Comparison of ENCODE assay signal across 8 mouse cellular contexts in the genomic region with DNA sequence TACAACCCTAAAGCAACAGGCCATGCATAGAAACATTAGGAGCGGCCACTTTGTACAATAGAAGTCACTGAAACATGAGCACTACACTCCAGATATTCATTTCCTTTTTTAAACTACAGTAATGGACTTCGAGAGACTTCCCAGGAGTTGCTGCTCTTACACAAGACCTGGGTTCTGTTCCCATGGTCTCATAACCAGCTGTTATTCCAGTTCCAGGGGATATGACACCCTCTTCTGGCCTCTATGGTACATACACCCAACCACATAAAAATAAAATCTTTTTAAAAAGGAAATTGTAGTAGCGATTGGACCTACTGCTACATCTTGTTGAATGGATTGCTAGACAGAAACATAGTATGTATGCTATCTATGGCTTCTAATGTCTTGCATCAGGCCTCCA. TPM values are rescaled to one million over a fixed set of nuclear protein-coding genes. Genes with fewer than 3 reads are reported as not detected.
DNase-seq lines count a peak whose midpoint lies in the region; ATAC-seq lines count a peak whose summit lies in the region.

No protein-coding gene starts in this region.

- H3K4me3 ChIP-seq in erythroblast, embryonic 14.5 days (replicated peaks) = peak overlapping the region; percentile 95
- H3K4me3 ChIP-seq in forebrain, embryonic 10.5 days = peak overlapping the region; percentile 100
- H3K4me3 ChIP-seq in liver, embryonic 12.5 days = no peak overlapping the region

- peaks cover 35% of the 10 kb centered on the region for H3K4me1 ChIP-seq in erythroblast, embryonic 14.5 days (ENCODE audit: control insufficient read depth)
- H3K4me1 ChIP-seq in forebrain, embryonic 10.5 days = peaks cover 24% of the 10 kb centered on the region
- peaks cover 20% of the 10 kb centered on the region for H3K4me1 ChIP-seq in liver, embryonic 12.5 days

- peak overlapping the region; percentile 100 for H3K27ac ChIP-seq in forebrain, embryonic 10.5 days
- no peak overlapping the region for H3K27ac ChIP-seq in liver, embryonic 12.5 days

- H3K27me3 ChIP-seq in erythroblast, embryonic 14.5 days (ENCODE audit: control insufficient read depth) = no peaks in the 10 kb centered on the region; the same call in 1 of the 2 replicates
- H3K27me3 ChIP-seq in forebrain, embryonic 10.5 days (ENCODE audit: poor library complexity, severe bottlenecking) = no peaks in the 10 kb centered on the region
- 0 out of 2 replicates have a peak, but pooled peaks cover 7% of the 10 kb centered on the region for H3K27me3 ChIP-seq in liver, embryonic 12.5 days (replicated peaks)

- H3K9me3 ChIP-seq in erythroblast, embryonic 14.5 days (ENCODE audit: control insufficient read depth, low read length) = no peaks in the 10 kb centered on the region
- no peaks in the 10 kb centered on the region for H3K9me3 ChIP-seq in forebrain, embryonic 10.5 days
- H3K9me3 ChIP-seq in liver, embryonic 12.5 days (replicated peaks) = no peaks in the 10 kb centered on the region

- 85% methylated on average over 3 of the region's 3 CpGs for WGBS in forebrain, embryonic 10.5 days
- 74% methylated on average over 3 of the region's 3 CpGs for WGBS in liver, embryonic 12.5 days (ENCODE audit: insufficient replicate concordance)

- H3K36me3 ChIP-seq in erythroblast, embryonic 14.5 days (ENCODE audit: control insufficient read depth) = peaks cover 29% of the 10 kb centered on the region
- H3K36me3 ChIP-seq in forebrain, embryonic 10.5 days (replicated peaks) = peaks cover 27% of the 10 kb centered on the region
- H3K36me3 ChIP-seq in liver, embryonic 12.5 days = peaks cover 29% of the 10 kb centered on the region

- peak overlapping the region; percentile 95 for H3K4me2 ChIP-seq in liver, embryonic 12.5 days

- DNase-seq in 3T3-L1 (ENCODE audit: low read depth, low spot score) = peak; percentile 55
- DNase-seq in forebrain, embryonic 10.5 days (ENCODE audit: extremely low spot score, low spot score) = no peak
- DNase-seq in frontal cortex, adult 2 months (ENCODE audit: extremely low spot score in 1 of 2, low spot score in 1 of 2) = no peak
- DNase-seq in spleen, postnatal 14 days (ENCODE audit: low spot score in 2 of 2) = no peak
- DNase-seq in urinary bladder, postnatal 4 days (ENCODE audit: low spot score in 2 of 2) = no peak

- ATAC-seq in erythroblast, adult 5-6 weeks (replicated peaks; ENCODE audit: low FRiP score, poor library complexity, severe bottlenecking) = no peak
- ATAC-seq in liver, embryonic 12.5 days = no peak

- H3K9ac ChIP-seq in liver, embryonic 12.5 days = 0 out of 2 replicates have a peak overlapping the region, but pooled peaks have one; percentile 99

RNA-seq across cellular contexts. Expression of a gene that starts 0.5 kb away (rescaled TPM):
- 11.5 and 12.3 TPM in 2 replicates for polyA plus RNA-seq in erythroblast, embryonic 14.5 days (2012)
- total RNA-seq in erythroblast, adult 5-6 weeks (2015; ENCODE audit: low replicate concordance) = 23.6 and 24.2 TPM in 2 replicates
- total RNA-seq in erythroblast, adult 5-6 weeks (2017; ENCODE audit: low replicate concordance) = 17.6 and 31.2 TPM in 2 replicates
- 272 TPM in 2 replicates for polyA plus RNA-seq in forebrain, embryonic 10.5 days (2016; fragmentation: Nextera tagmentation; extraction: Ambion mirVana)
- 110 and 116 TPM in 2 replicates for polyA plus RNA-seq in liver, embryonic 12.5 days (2016; fragmentation: Nextera tagmentation; extraction: Ambion mirVana)
- polyA plus RNA-seq in frontal cortex, adult 2 months (2012; rRNA removed) = 150 and 166 TPM in 2 replicates

RNA-seq across cellular contexts. Expression of a gene that starts 48.1 kb away (rescaled TPM):
- polyA plus RNA-seq in erythroblast, embryonic 14.5 days (2012) = 0.03 TPM in 1 of 2 replicates, not detected in the other
- 0.63 TPM in 1 of 2 replicates, not detected in the other for total RNA-seq in erythroblast, adult 5-6 weeks (2015; ENCODE audit: low replicate concordance)
- total RNA-seq in erythroblast, adult 5-6 weeks (2017; ENCODE audit: low replicate concordance) = 0.17 TPM in 1 of 2 replicates, not detected in the other
- 0.16 and 0.33 TPM in 2 replicates for polyA plus RNA-seq in forebrain, embryonic 10.5 days (2016; fragmentation: Nextera tagmentation; extraction: Ambion mirVana)
- 0.05 TPM in 1 of 2 replicates, not detected in the other for polyA plus RNA-seq in liver, embryonic 12.5 days (2016; fragmentation: Nextera tagmentation; extraction: Ambion mirVana)
- 5.7 and 6.0 TPM in 2 replicates for polyA plus RNA-seq in frontal cortex, adult 2 months (2012; rRNA removed)
